Mouse (Mus musculus) ES-E14 (cell line): ENCODE measurements around the gene Chst11.

ENCODE experiments used
- CHD2 ChIP-seq: IDR thresholded peaks from 2 replicates; pipeline ENCODE4 v1.6.1; 2014; ENCODE audit warnings: mild to moderate bottlenecking, low read depth, low read length, inconsistent platforms
- ZC3H11A ChIP-seq: IDR thresholded peaks from 2 replicates; pipeline ENCODE4 v1.6.1; 2012; ENCODE audit warnings: low read depth, mild to moderate bottlenecking, inconsistent platforms, low read length, borderline replicate concordance

- TF ChIP-seq ZC3H11A (no peak), CHD2 (no peak)
These were observed 104.9 kb downstream of the Chst11 start for GRCm38 (mm10) chr10:83090185-83090584.
